Mouse (Mus musculus) hindbrain, embryonic 16.5 days (tissue): ENCODE data around the gene Scn1b. TPM values are rescaled to one million over a fixed set of nuclear protein-coding genes. Genes with fewer than 3 reads are reported as not detected.

Experiments used
- ATAC-seq: fragments of 200-750 bp; cut with Nextera tagmentation; 2 replicates; pipeline ENCODE4 v1.8.0; 2017; ENCODE audit warnings: moderate TSS enrichment, moderate library complexity
- H3K27ac ChIP-seq: fragments of 300-500 bp; sonication (generic); 2 replicates; pipeline ENCODE4 v1.5.1; 2014; ENCODE audit warnings: low read depth, mild to moderate bottlenecking, control low read depth, low read length, moderate library complexity
- H3K27me3 ChIP-seq: fragments of 300-500 bp; sonication (generic); replicated peaks from 2 replicates; pipeline ENCODE4 v1.6.1; 2014; ENCODE audit warnings: low read length; ENCODE audit not compliant: control insufficient read depth, insufficient read depth
- H3K36me3 ChIP-seq: fragments of 300-500 bp; sonication (generic); 2 replicates; pipeline ENCODE4 v1.6.1; 2014; ENCODE audit warnings: mild to moderate bottlenecking, low read length, moderate library complexity, mixed read lengths; ENCODE audit not compliant: control insufficient read depth, insufficient read depth
- H3K4me1 ChIP-seq: fragments of 300-500 bp; sonication (generic); 2 replicates; pipeline ENCODE4 v1.6.1; 2014; ENCODE audit warnings: low read depth, low read length; ENCODE audit not compliant: control insufficient read depth, insufficient read depth
- H3K4me2 ChIP-seq: fragments of 300-500 bp; sonication (generic); 2 replicates; pipeline ENCODE4 v1.6.1; 2014; ENCODE audit warnings: mild to moderate bottlenecking, low read length, control low read depth, moderate library complexity
- H3K4me3 ChIP-seq: fragments of 300-500 bp; sonication (generic); 2 replicates; pipeline ENCODE4 v1.5.1; 2014; ENCODE audit warnings: mild to moderate bottlenecking, low read length, control low read depth, moderate library complexity
- H3K9ac ChIP-seq: fragments of 300-500 bp; sonication (generic); 2 replicates; pipeline ENCODE4 v1.6.1; 2014; ENCODE audit warnings: low read depth, mild to moderate bottlenecking, control low read depth, low read length, moderate library complexity
- H3K9me3 ChIP-seq: fragments of 300-500 bp; sonication (generic); 2 replicates; pipeline ENCODE4 v1.6.1; 2014; ENCODE audit warnings: mild to moderate bottlenecking, low read length, moderate library complexity; ENCODE audit not compliant: control insufficient read depth
- WGBS: fragments of 180-500 bp; shearing (Covaris S2); extraction: QIAGEN DNeasy Blood & Tissue Kit; methylation state at CpG from one replicate; pipeline ENCODE4 v1.1.7; 2014; 5-methylcytosine and 5-hydroxymethylcytosine counted together
- polyA plus RNA-seq: library from polyadenylated mRNA; unstranded; fragments of >200 nt; fragmentation: Nextera tagmentation; extraction: Ambion mirVana; gene quantifications from 2 replicates; pipeline ENCODE4 v1.2.1, GENCODE M21; 2015

Gene Scn1b
- polyA plus RNA-seq, 1 experiment from 2014 or later, result 19.0 TPM

DNA sequence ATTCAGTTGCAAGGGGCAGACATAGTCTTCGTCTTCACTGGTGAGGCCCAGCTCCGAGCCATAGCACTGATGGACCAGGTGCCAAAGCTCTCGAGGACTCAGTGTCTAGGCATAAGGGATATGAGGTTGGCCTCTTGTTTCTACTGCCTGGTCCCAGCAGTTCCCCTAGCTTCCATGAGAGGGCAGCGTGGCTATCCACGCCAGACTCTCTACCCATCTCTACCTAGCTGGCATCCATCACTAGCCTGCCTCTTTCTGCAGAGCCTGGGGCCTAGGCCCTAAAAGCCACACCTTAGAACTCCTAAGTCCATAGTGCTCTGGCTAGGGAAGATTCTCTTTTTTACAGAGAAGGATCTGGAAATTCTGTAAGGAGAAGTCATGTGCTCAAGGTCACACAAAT is 13.0 kb upstream of the Scn1b start:
- peaks cover 67% of the 10 kb centered on the region for H3K36me3 ChIP-seq
- ATAC-seq, result peak; percentile 30; the same call in 1 of the 2 replicates
- H3K9me3 ChIP-seq, result no peaks in the 10 kb centered on the region
- H3K4me2 ChIP-seq, result no peak overlapping the region
- 74% methylated on average over 5 of the region's 5 CpGs for WGBS
- H3K27ac ChIP-seq, result no peak overlapping the region
- H3K9ac ChIP-seq, result no peak overlapping the region
- no peak overlapping the region for H3K4me3 ChIP-seq
- no peaks in the 10 kb centered on the region for H3K4me1 ChIP-seq
- H3K27me3 ChIP-seq, result no peaks in the 10 kb centered on the region

DNA sequence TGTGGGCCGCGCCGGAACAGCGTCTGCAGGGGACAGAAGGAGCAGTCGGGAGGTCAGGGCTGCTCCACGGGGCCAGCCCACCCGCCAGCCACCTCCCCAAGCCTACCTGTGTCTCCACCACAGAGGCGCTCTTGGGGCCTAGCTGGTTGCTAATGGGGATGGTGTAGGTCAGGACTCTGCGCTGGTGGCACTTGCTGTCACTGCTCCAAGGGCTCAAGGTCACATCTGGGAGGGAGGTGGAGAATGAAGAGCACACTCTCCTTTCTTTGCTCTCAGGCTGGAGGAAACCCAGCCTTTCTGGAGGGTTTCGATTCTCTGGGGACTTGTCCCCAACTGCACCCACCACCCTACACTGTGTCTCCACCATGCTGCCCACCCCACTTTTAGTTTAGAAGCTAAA is 8.9 kb upstream of the Scn1b start:
- WGBS, result 89% methylated on average over 7 of the region's 10 CpGs
- no peak overlapping the region for H3K27ac ChIP-seq
- ATAC-seq, result no peak
- no peaks in the 10 kb centered on the region for H3K9me3 ChIP-seq
- peaks cover 77% of the 10 kb centered on the region for H3K36me3 ChIP-seq
- no peak overlapping the region for H3K9ac ChIP-seq
- H3K27me3 ChIP-seq, result no peaks in the 10 kb centered on the region
- H3K4me2 ChIP-seq, result no peak overlapping the region
- H3K4me3 ChIP-seq, result no peak overlapping the region
- H3K4me1 ChIP-seq, result no peaks in the 10 kb centered on the region

DNA sequence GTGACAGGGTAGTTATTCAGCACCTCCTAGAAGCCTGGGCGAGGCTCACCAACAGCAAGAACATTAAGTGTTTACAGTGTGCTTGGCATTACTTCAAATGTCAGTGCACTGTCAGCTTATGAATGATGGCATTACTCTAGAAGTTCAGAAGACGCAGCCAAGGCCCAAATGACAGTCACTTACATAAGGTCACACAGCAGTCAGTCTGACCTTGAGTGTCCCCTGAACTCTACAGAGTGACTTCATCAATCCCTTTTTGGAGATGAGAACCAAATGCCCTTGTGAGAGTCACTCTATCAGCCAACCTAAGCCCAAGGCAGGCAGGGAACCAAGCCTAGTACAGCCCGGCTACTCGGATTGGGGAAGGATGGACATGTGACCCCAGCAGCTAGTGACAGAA is 5.1 kb upstream of the Scn1b start:
- peaks cover 77% of the 10 kb centered on the region for H3K36me3 ChIP-seq

DNA sequence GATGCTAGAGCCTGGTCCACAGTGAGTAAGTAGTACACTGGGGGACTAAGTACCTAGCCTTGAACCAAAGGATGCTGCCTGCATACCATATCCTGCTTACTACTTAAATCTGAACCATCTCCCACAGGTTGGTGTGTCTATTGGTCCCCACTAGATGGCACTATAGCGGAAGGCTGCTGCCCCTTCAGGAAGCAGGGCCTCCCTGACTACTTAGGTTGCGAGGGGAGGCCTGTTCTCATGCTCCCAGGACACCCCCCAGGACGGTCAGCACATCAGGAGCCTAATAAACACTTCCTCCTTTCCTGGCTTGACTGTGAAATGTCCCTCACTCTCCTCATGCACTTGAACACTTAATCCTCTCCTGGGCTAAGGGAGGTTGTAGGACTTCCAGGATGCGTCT is 4.0 kb upstream of the Scn1b start:
- H3K4me2 ChIP-seq, result no peak overlapping the region
- ATAC-seq, result no peak
- 39% methylated on average over 4 of the region's 4 CpGs for WGBS
- H3K4me3 ChIP-seq, result no peak overlapping the region
- H3K36me3 ChIP-seq, result peaks cover 68% of the 10 kb centered on the region
- H3K27ac ChIP-seq, result no peak overlapping the region
- H3K27me3 ChIP-seq, result no peaks in the 10 kb centered on the region
- peaks cover 16% of the 10 kb centered on the region for H3K4me1 ChIP-seq
- H3K9me3 ChIP-seq, result no peaks in the 10 kb centered on the region
- H3K9ac ChIP-seq, result no peak overlapping the region

More for the DNA sequence above, 5.1 kb upstream of the Scn1b start:
- Histone ChIP-seq H3K4me1 (peaks cover 8% of the 10 kb centered on the region; the same call in 1 of the 2 replicates), H3K27ac (no peak overlapping the region), H3K27me3 (no peaks in the 10 kb centered on the region), H3K9ac (no peak overlapping the region), H3K4me3 (no peak overlapping the region), H3K9me3 (no peaks in the 10 kb centered on the region), H3K4me2 (no peak overlapping the region)
- WGBS, result 89% methylated on average over 4 of the region's 4 CpGs
- no peak for ATAC-seq

DNA sequence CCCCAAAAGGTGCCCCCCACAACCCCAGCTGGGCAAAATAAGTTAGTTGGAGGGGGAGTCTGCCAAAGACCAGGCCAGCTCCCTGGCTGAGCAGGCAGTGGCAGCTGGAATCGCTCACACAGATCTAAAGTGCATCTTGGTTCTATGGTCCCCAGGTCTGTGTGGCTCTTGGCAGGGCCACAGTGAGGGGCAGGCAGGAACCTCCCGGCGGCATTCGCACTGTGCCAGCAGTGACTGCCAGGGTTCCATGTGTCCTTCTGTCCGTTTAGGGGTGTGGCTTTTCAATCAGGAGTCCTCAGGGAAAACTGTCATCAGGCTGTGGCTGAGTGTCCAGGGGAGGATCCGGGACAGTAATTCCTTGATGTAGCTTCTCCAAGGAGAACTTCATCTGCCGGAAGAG is 3.4 kb upstream of the Scn1b start:
- Histone ChIP-seq H3K4me1 (peaks cover 20% of the 10 kb centered on the region), H3K36me3 (peaks cover 62% of the 10 kb centered on the region), H3K4me2 (no peak overlapping the region), H3K27me3 (no peaks in the 10 kb centered on the region; the same call in 1 of the 2 replicates), H3K9ac (no peak overlapping the region), H3K27ac (no peak overlapping the region), H3K9me3 (no peaks in the 10 kb centered on the region), H3K4me3 (no peak overlapping the region)
- ATAC-seq, result no peak
- WGBS, result 81% methylated on average over 7 of the region's 7 CpGs

DNA sequence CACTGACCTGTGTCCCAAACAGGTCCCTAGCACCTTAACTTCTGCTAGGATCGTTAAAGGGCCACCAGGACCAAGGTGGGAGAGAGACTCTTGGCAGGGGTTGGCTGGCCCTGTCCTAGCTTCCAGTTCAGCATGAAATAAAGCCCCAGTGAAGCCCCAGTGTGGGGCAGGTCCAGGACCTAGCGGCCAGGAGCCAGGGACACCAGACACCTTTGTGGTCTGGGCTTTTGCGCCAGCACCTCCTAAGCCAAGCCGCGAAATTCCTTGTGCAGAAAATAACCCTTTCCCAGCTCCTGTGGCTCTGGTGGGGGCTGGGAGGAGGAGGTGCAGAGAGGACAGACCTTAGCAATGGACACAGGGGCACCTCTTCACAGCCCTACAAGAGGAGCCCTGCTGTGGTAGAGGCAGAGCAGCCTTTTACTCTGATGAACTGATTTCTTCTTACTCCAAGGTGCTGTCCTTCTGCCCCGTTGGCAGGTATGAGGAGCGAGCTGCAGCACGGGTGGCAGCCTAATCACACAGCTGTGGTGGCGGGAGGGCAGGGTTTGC is 1.4 kb upstream of the Scn1b start:
- WGBS, result 68% methylated on average over 9 of the region's 9 CpGs
- Histone ChIP-seq H3K36me3 (peaks cover 42% of the 10 kb centered on the region), H3K27ac (no peak overlapping the region), H3K9ac (no peak overlapping the region), H3K27me3 (peaks cover 8% of the 10 kb centered on the region; the same call in 1 of the 2 replicates), H3K4me2 (no peak overlapping the region), H3K4me3 (no peak overlapping the region), H3K4me1 (peaks cover 20% of the 10 kb centered on the region), H3K9me3 (no peaks in the 10 kb centered on the region)
- ATAC-seq, result peak; percentile 19

DNA sequence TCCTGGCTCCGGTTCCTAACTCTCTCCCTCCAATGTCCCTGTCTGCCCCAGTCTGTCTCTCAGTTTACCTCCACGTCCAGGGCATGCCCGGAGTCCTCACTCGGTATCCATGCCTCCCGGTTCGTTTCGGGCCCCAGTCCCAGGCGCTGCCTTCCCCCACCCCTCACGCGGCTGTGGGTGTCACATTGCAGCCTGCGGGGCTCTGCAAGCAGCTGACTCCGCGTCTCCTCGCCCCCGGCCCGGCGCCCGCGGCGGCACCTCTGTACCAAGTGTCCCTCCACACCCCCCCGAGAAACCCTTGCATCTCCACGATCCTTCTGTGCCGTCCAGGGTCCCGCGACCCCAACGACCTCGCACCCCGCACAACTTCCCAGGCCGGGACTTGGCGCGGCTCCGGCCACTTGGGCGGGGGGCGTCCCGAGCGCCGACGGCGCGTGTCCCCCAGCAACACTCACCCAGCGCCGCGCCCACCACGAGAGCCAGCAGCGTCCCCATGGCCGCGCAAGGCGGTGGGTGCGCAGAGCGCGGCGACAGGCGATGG is 522 bp downstream of the Scn1b start:
- H3K9me3 ChIP-seq, result no peaks in the 10 kb centered on the region
- H3K36me3 ChIP-seq, result peaks cover 23% of the 10 kb centered on the region
- peaks cover 8% of the 10 kb centered on the region; the same call in 1 of the 2 replicates for H3K27me3 ChIP-seq
- H3K9ac ChIP-seq, result peak overlapping the region; percentile 74
- peak overlapping the region; percentile 95 for H3K4me2 ChIP-seq
- H3K4me3 ChIP-seq, result peak overlapping the region; percentile 57
- ATAC-seq, result no peak
- peaks cover 20% of the 10 kb centered on the region for H3K4me1 ChIP-seq
- WGBS, result 2% methylated on average over 37 of the region's 53 CpGs
- H3K27ac ChIP-seq, result peak overlapping the region; percentile 55

DNA sequence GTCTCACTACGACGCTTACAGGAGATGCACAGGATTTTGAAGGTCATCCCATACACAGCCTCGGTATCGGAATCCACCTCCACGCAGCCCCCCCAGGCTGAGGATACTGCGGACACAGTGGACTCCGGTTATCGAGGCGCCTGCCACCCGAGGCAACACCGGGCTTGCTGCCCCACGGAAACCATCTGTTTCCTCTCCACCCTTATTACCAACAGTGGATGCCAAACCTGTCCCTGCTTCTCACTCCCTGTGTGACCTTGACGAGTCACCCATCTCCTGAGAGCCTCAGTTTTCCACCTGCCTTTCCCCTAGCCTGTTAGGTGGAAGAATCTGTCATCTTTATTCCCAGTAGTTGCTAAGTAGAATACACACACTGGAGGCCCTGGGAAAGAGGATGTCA is 1.7 kb downstream of the Scn1b start:
- no peak for ATAC-seq
- Histone ChIP-seq H3K36me3 (peaks cover 14% of the 10 kb centered on the region), H3K27ac (no peak overlapping the region), H3K4me2 (no peak overlapping the region), H3K4me1 (peaks cover 20% of the 10 kb centered on the region), H3K4me3 (no peak overlapping the region), H3K9ac (no peak overlapping the region), H3K9me3 (no peaks in the 10 kb centered on the region), H3K27me3 (peaks cover 8% of the 10 kb centered on the region; the same call in 1 of the 2 replicates)
- WGBS, result 81% methylated on average over 13 of the region's 13 CpGs

DNA sequence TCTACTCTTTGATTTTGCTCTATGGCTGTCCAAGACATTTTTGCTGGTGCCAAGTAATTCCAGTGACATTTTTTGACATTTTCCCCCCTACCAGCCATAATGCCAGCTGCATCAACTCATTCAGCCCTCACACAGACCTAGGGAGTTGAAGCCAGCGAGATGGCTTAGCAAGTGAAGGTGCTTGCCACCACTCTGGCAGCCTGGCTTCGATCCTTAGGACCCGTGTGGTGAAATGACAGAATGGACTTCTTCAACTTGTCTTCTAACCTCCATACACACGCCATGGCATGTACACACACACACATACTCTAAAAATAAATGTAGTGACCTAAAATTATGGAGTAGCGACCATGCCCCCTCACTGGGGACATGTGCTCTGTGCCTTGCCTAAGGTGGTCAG is 2.4 kb downstream of the Scn1b start:
- ATAC-seq, result no peak
- H3K27ac ChIP-seq, result no peak overlapping the region
- H3K36me3 ChIP-seq, result peaks cover 9% of the 10 kb centered on the region
- 85% methylated on average over 5 of the region's 5 CpGs for WGBS
- peaks cover 8% of the 10 kb centered on the region; the same call in 1 of the 2 replicates for H3K27me3 ChIP-seq
- H3K9ac ChIP-seq, result no peak overlapping the region
- H3K4me3 ChIP-seq, result no peak overlapping the region
- no peak overlapping the region for H3K4me2 ChIP-seq
- peaks cover 20% of the 10 kb centered on the region for H3K4me1 ChIP-seq
- H3K9me3 ChIP-seq, result no peaks in the 10 kb centered on the region
